Mouse (Mus musculus) lung, postnatal 0 days (tissue): ENCODE measurements at regions not wholly inside any gene's neighbourhood (a gene's known extent, or its start where the extent isn't known, plus 50 kb on each side); places are given as distances from the start of the nearest gene placed in this dataset.
"Not testable (repeated sequence)": the region's sequence is repeated elsewhere in the genome, so short reads cannot be mapped to it uniquely, and the experiment has no call there.

ENCODE experiments used
- CTCF ChIP-seq: IDR thresholded peaks from 2 replicates; pipeline ENCODE4 v1.5.1; 2016; ENCODE audit warnings: antibody characterized with exemption, mild to moderate bottlenecking
- EP300 ChIP-seq: IDR thresholded peaks from 2 replicates; pipeline ENCODE4 v1.6.1; 2016; ENCODE audit warnings: antibody characterized with exemption, mild to moderate bottlenecking, control low read depth

GRCm38 (mm10) chr12:114493500-114494031, 949.9 kb downstream of the Adam6a start:
- not testable (repeated sequence) for TF ChIP-seq CTCF, EP300
